Mouse (Mus musculus) layer of hippocampus, adult 11-12 months (tissue): ENCODE measurements around the gene Slc2a3.
"Not testable (repeated sequence)": the region's sequence is repeated elsewhere in the genome, so short reads cannot be mapped to it uniquely, and the experiment has no call there.

Source experiments
- DNase-seq: peaks from one replicate; pipeline ENCODE4 v3.0.0; 2022; ENCODE audit warnings: low spot score

The Slc2a3 gene

DNA sequence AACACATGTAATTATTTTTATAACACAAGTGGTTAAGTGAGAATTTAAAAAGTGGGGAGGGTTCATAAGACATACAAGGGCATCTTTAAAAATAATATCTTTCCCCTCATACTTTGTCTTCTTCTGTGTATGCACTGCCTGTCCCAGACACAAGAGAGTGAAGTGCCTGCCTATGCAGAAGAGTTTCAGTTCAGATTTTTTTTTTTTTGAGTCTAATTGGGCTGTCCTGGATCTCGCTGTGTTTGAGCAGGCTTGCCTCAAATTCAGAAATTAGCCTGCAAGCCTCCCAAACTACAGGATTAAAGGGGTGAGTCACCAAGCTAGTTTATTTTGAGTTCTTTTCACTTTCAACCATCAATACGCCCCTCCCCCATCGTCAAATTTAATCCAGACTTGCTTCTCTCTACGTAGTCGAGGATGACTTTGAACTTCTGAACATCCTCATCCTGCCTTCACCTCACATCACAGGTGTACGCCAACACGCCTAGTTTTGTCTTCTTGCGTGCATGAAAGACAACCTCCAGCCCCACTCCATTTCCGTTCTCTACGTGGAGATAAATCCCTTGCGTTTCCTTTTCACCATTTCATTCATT, 8.7 kb upstream of the Slc2a3 start:
- peak; percentile 56 for DNase-seq

DNA sequence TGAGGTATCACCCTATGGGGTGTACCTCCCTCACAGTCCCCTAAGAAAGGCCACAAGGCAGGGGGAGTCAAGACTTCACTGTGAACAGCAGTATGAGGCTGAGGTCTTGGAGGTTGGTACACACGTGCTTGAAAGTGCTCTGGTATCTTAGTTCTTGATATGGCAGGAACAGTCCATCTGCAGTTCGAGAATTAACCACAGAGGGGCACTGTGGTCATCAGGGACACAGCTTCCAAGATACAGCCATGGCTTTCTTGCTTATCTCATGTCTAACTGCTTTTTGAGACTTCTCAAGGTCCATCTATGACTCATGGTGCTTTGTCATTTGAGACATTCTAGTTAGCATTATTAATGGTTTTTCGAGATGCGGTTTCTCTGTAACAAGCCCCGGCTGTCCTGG, 3.0 kb upstream of the Slc2a3 start:
- peak; percentile 87 for DNase-seq

GRCm38 (mm10) chr6:122801801-122802514, 518 bp upstream of the Slc2a3 start:
- DNase-seq: peak; percentile 53

GRCm38 (mm10) chr6:122800640-122801300, 670 bp downstream of the Slc2a3 start:
- no peak for DNase-seq

DNA sequence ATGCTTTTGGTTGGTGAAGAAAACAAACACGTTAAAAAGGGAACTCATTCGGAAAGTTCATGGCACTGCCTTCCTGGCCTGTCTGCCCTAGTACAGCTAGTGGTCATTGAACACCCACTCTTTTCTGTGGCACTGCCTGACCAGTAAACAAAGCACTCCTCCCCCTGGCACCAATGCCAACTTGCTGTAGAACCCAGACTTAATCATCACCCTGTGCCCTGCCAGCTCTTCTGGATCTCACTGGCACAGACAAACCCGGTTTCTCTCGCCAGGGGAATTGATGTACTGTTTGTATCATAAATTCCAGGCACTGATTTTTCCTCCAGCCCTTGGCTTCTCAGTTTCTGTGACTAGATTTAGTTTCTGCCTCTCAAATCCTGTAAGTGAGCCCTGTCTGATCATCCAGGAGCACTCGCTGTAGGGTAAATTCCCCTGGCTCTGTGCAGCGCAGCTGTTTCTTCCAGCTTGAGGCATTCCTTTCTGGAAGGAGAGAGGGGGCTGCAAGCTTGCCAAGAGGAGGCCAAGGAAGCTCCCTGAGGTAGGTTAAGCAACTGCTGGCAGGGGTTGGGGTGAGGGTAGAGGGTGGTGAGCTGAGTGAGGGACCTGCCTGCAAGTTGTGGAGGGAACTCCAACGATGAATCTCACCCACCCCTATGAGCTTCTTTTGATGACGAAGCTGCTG, 6.0 kb downstream of the Slc2a3 start:
- peak; percentile 28 for DNase-seq

DNA sequence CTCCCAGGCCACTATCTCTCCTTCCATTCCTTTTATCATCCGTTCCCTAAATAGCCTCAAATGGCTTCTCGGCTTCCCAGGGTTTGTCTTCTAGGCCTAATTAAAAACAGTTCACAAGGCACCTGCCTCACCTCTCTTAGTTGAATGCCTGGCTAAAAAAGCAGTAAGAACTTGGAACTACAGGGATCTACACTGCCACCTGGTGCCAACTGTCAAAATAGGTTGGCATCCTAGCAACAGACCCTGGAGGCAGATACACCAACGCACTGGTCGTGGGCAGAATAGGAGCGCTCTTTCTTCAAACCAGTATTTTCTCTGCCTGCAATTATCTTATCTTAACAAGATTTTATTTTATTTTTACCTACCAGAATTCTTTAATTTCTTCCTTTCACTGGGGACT, 15.2 kb downstream of the Slc2a3 start:
- peak; percentile 85 for DNase-seq

DNA sequence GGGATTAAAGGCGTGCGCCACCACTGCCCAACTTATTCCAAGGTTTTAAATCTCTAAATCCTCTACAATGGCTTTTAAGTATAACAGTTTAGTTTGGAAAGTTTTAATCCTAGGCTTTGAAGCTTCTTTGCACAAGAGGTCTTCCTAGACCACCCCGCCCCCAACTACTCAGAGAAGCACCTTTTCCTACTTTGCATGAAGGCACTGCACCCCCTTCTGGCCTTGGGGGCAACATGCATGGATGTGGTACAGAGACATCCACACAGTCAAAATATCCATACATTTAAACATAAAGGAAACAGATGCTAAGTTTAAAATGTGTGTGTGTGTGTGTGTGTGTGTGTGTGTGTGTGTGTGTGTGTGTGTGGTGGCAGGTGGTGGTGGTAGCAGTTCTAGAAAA, 16.6 kb downstream of the Slc2a3 start:
- DNase-seq: peak; percentile 43

- no peak for DNase-seq
Measured at GRCm38 (mm10) chr6:122782164-122782563, 19.3 kb downstream of the Slc2a3 start.

- no peak for DNase-seq
Measured at GRCm38 (mm10) chr6:122781167-122781566, 20.3 kb downstream of the Slc2a3 start.

GRCm38 (mm10) chr6:122779916-122780315, 21.5 kb downstream of the Slc2a3 start:
- DNase-seq: no peak

DNA sequence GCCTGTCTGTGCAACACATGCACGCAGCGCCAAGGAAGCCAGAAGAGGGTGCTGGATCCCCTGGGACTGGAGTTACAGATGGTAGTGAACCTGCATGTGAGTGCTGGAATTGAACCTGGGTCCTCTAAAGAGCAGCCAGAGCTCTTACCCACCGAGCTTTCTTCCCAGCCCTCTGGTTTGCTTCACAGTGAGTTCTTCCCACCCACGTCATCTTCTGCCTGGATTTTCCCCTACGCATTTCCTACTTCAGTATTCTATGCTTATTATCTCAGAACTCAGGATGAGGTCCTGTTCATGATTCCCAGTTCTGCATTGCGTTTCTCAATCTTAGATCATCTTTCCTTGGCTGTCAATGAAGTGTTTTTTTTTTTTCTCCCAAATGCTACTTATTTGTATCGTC, 25.4 kb downstream of the Slc2a3 start:
- DNase-seq: no peak

- no peak for DNase-seq
Measured at GRCm38 (mm10) chr6:122774345-122774744, 27.1 kb downstream of the Slc2a3 start.

DNA sequence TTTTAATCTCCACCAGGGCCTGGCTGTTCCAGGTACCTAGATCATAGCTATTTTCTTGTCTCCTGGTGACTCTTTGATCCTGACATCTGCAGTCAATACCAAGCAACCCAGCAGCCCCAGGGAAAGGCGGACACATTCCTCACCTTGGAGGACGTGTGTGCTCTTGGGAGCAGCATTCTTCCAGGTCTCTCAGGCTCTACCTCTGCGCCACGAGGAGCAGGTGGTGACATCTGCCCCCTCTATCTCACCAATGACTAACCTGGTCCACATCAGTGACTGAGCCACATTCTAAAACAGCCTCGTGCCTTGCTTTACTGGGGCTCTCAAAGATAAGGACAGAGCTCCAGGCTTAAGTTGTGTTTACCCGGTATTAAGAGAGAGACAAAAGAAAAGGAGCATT, 28.7 kb downstream of the Slc2a3 start:
- DNase-seq: no peak

GRCm38 (mm10) chr6:122770760-122771315, 30.6 kb downstream of the Slc2a3 start:
- no peak for DNase-seq

- no peak for DNase-seq
Measured at GRCm38 (mm10) chr6:122769771-122770759, 31.4 kb downstream of the Slc2a3 start.

- DNase-seq: no peak
Measured at GRCm38 (mm10) chr6:122768256-122768655, 33.2 kb downstream of the Slc2a3 start.

- not testable (repeated sequence) for DNase-seq
Measured at GRCm38 (mm10) chr6:122767012-122767411, 34.4 kb downstream of the Slc2a3 start.

GRCm38 (mm10) chr6:122766145-122766968, 35.1 kb downstream of the Slc2a3 start:
- no peak for DNase-seq

DNA sequence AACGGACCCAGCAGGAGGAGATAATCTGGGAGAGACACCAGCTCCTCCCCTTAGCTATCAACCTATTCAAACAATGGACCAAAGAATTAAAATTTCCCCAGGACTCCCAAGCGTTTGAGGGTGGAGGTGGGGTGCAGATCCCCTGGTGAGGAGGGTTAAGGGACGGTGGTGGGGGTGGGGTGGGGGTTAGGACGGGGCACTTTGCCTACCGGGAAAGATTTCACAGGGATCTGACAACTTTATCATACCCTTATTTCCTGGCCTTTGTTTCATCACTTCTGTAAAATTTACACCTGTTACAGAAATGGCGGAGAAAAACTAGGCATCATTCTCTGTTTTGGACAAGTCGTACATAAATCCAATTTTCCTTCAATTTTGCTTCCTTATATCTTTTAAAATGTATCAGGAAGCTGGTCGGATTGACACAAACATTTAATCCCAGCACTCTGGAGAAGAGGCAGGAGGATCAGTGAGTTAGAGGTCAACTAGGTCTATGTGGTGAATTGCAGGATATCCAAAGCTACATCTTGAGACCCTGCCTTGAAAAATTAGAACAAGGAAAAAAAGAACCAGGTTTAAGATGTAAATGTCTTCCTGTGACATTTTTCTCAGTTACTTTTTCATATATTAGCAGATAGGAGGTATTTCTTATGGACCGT, 36.0 kb downstream of the Slc2a3 start:
- DNase-seq: no peak
